Mouse (Mus musculus): ENCODE measurements around the gene Trir.

Trir gene

DNA sequence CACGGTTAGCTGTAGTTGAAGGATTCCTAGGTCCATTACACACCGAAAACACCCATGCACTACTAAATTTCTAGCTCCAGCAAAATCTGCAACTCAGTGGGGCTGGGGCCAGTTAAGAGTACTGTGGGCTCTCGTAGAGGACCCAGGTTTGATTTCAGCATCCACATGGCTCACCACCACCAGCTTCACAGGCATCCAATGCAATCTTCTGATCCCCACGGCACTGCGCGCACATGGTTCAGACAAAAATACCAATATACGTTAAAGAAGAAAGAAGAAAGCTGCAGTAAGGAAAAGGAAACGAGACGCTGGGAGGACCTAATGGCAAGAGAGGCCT is 9.7 kb downstream of the Trir start:
- DNase-seq (ENCODE audit: low spot score in 2 of 2), result no peak

GRCm38 (mm10) chr8:85036718-85037365 is 10.2 kb downstream of the Trir start, which contains the start of gene Tnpo2:
Gene Tnpo2 (plus strand): TSS chr8:85036915.
- peak; percentile 94 for DNase-seq (ENCODE audit: low spot score in 2 of 2)

DNA sequence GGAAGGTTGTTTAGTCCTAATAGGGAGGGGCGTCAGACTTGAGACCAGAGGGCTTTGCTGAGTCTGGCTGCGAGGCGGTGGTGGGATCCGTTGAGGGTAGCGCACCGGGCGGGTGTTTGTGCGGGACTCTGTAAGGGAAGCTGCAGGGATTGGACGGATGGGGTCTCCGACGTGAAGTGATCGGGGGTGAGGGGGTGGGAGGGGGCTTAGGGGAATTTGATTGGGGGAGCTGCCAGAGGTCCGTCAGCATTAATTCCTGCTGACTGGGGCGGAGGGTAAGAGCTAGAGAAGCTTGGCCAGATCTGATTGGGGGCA is 10.7 kb downstream of the Trir start:
- DNase-seq (ENCODE audit: low spot score in 2 of 2), result no peak

GRCm38 (mm10) chr8:85037681-85038531 is 11.3 kb downstream of the Trir start:
- peak; percentile 29 to 41 for DNase-seq (ENCODE audit: low spot score in 2 of 2)

- DNase-seq (ENCODE audit: low spot score in 2 of 2), result no peak
These were observed 17.0 kb downstream of the Trir start for GRCm38 (mm10) chr8:85043619-85044018.

DNA sequence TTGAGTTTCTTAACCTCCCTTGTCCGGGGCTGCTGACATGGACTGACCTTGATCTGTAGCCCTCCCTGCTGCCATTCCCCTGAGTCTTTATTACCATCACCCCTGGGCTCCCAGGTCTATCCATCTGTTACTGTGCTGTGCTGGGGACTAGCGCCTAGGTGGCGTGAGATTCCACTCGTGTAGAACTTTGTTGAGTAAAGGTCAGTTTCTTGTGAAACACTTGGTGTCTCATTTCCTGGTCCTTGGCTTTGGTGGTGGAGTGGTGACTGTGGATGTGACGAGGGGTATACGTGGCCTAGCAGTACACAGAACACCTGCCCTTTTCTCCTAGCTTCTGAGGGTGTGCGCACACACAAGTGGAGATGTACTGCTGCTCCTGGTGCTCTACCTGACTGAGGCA is 30.7 kb downstream of the Trir start:
- DNase-seq (ENCODE audit: low spot score in 2 of 2), result no peak

DNA sequence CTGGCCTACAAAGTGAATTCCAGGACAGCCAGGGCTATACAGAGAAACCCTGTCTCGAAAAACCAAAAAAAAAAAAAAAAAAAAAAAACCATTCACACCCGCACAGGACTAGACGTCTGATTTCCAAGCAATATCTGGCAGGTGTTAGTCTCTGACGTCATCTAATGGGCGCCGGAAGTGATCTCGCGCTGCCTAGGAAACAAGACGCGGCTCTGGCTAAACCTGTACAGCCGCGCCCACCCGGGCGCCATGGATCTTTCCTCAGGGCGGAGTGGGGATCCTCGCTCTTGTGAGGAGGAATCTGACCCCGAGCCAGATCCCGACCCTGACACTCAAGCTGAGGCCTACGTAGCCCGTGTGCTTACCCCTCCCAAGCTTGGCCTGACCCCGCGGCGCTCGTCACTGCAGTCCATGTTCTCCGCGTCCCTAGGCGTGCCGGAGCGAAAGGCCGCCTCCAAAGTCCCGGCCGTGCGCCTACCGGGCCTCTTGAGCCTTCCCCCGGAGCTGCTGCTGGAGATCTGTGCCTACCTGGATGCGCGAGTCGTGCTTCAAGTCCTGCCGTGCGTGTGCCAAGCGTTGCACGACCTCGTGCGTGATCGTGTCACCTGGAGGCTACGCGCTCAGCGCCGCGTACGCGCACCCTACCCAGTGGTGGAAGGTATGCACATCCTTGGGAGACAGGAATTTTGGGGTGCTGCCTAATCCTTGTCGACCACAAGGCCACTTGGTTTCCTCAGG is 33.4 kb downstream of the Trir start, which contains the start of gene Fbxw9:
TSS of gene Fbxw9 (plus strand) at position 177 of the 738 bp plus-strand sequence.
- DNase-seq (ENCODE audit: low spot score in 2 of 2), result peak; percentile 86 to 89

GRCm38 (mm10) chr8:85062603-85063002 is 36.0 kb downstream of the Trir start:
- DNase-seq (ENCODE audit: low spot score in 2 of 2), result no peak

DNA sequence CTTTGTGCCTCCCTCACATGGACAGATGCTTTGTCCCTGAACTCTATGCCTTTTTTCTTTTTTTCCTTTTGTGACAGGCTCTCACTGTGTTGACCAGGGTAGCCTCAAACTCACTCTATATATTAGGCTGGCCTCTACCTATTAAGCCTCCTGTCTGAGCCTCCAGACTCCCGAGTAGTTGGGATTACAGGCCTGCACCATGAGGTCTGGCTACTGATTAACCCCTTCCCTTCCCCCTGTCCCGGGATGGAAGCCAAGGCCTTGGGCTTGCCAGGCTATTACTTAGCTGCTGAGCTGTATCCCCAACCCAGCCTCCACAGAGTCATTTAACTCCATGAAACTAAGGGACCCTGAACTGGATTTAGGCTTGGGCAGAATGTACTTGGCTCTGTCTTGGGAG is 38.6 kb downstream of the Trir start:
- DNase-seq (ENCODE audit: low spot score in 2 of 2), result no peak

DNA sequence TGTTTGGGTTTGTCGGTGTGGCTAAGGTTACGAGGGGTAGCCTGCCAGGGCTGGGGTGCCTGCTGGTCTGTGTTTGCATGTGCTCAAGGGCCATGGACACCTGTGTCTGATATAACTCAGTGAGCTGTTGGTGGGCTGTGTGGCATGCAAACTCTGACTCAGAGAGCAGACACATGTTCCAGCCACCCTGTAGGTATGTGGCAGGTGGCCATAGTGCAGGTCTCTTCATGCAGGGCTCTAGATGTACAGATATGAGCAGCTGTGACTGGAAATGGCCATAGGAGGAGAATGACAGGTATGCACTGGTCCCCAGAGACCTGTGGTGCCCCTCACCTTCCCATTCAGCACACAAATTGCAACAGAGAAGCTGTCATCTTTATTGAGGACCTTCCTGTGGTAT is 40.5 kb downstream of the Trir start:
- no peak for DNase-seq (ENCODE audit: low spot score in 2 of 2)

DNA sequence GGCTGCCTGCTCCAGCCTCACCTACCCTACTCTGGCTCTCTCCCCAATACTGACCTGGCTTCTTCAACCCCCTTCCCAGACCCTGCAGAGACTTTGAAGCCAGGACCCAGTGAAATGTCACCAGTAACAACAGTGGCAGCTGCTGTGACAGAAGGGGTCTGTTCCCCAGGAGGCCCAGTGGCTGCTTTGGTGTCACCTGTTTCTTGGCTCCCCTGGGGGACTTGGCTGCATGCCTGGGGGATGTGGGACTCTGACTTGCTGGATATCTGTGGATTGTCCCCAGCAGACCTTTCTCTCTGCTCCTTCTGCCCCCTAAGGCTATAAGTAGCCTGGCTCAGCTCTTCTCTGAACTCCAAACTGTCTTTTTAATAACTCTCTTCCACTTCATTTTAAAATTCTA is 41.4 kb downstream of the Trir start, which contains the start of gene Gm5741:
TSS of gene Gm5741 (minus strand) at position 1 of the 400 bp plus-strand sequence.
- DNase-seq (ENCODE audit: low spot score in 2 of 2), result no peak

- DNase-seq (ENCODE audit: low spot score in 2 of 2), result no peak
These were observed 44.4 kb downstream of the Trir start for GRCm38 (mm10) chr8:85071041-85071440.

DNA sequence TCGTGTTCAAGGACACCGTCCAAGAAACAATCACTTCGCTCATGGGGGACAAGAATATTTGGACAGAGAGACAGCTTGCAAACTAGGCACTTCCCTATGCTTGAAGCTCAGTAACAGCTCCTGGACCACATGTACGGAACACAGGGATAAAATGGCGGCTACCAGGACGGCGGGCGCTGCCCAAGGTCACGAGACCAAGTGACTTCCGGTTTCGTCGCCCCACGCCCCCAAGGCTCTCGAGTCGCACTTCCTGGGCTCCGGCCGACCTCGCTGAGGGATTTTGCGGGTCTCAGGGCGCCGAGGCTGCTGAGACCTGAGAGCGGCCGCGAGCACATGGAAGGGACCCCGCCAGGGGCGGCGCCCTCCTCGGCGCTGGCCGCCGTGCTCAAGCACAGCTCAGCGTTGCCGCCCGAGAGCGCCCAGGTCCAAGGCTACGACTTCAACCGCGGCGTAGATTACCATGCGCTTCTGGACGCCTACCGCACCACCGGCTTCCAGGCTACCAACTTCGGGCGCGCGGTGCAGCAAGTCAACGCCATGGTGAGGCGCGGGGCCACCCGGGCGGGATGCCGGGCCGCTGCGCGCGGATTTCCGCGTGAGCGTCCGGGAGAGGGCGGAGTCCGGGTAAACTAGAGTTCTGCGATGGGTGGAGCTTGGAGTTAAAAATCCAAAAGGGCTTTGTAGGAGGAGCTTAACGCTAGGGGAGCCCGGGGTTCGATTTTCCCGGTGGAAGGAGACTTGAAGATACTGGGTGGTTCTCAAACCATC is 45.1 kb downstream of the Trir start, which contains the start of gene Dhps:
TSS of gene Dhps (plus strand) at position 244 of the 768 bp plus-strand sequence.
- peak; percentile 86 to 91 for DNase-seq (ENCODE audit: low spot score in 2 of 2)

- DNase-seq (ENCODE audit: low spot score in 2 of 2), result no peak
These were observed 45.8 kb downstream of the Trir start for GRCm38 (mm10) chr8:85072364-85072929.

- DNase-seq (ENCODE audit: low spot score in 2 of 2), result no peak
These were observed 46.5 kb downstream of the Trir start for GRCm38 (mm10) chr8:85073041-85073612.

GRCm38 (mm10) chr8:85074167-85074566 is 47.5 kb downstream of the Trir start:
- DNase-seq (ENCODE audit: low spot score in 2 of 2), result no peak

GRCm38 (mm10) chr8:85074617-85075016 is 48.0 kb downstream of the Trir start:
- no peak for DNase-seq (ENCODE audit: low spot score in 2 of 2)

GRCm38 (mm10) chr8:85076001-85076400 is 49.4 kb downstream of the Trir start:
- no peak for DNase-seq (ENCODE audit: low spot score in 2 of 2)

DNA sequence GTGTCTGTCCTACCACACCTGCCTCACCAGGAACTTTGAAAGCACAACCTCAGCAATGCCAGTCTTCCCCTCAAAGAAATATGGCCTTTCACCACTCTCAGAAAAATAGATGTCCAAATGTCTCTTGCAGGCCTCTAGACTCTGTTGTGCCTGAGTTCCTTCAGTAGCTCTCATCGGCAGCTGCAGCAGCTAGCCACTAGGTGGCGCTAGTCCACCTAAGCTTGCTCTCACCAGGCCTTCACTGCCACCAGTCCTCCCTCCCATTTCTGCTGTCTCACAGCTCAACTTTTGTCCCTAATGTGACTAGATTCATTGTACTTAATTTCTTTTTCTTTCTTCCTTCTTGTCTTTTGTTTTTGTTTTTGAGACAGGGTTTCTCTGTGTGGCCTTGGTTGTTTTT is 50.4 kb downstream of the Trir start:
- peak; percentile 64 to 68 for DNase-seq (ENCODE audit: low spot score in 2 of 2)

Measured in heart, adult 9 months (tissue).